9 mouse cellular contexts compared by ENCODE assay signal in genomic region chr13:60226251-60226836, GRCm38 (mm10). TPM values are rescaled to one million over a fixed set of nuclear protein-coding genes. Genes with fewer than 3 reads are reported as not detected.
DNase-seq lines count a peak whose midpoint lies in the region; ATAC-seq and TF ChIP-seq lines count a peak whose summit lies in the region.
"Had no signal": no experiment of that assay in that cellular context is flagged by ENCODE, and none has a peak within 500 bp of the region (broad histone marks: within the 10 kb centered on the region; RNA-seq: fewer than 3 reads in every experiment).

No protein-coding gene starts in this region.

- H3K27me3 ChIP-seq in limb, embryonic 13.5 days = no peaks in the 10 kb centered on the region
- no peaks in the 10 kb centered on the region for H3K27me3 ChIP-seq in cerebellum, adult 2 months (ENCODE audit: control insufficient read depth, insufficient read depth, low read length)

- no peaks in the 10 kb centered on the region for H3K36me3 ChIP-seq in limb, embryonic 13.5 days

- peak; percentile 88 for ATAC-seq in limb, embryonic 13.5 days (ENCODE audit: low FRiP score, low read depth)
- no peak for ATAC-seq in activated CD4-positive, CD25-positive, alpha-beta regulatory T cell, adult 4 months

- H3K9me3 ChIP-seq in limb, embryonic 13.5 days = peaks cover 5% of the 10 kb centered on the region; the same call in 1 of the 2 replicates

- DNase-seq in adrenal gland, adult (ENCODE audit: inconsistent age in 2 of 2, low spot score in 1 of 2) = peak; percentile 15 to 47
- no peak for DNase-seq in adrenal gland, postnatal 4 days (ENCODE audit: low spot score in 2 of 2)
- peak; percentile 18 for DNase-seq in 3134 (ENCODE audit: extremely low read depth, insufficient read length, low spot score)
- DNase-seq in heart, adult 9 months (ENCODE audit: low spot score in 2 of 2) = peak; percentile 27 to 57
- no peak for DNase-seq in cerebellum, adult 2 months
- no peak for DNase-seq in layer of hippocampus, adult 9-10 months (ENCODE audit: low spot score)

- 2% methylated on average over 9 of the region's 9 CpGs for WGBS in limb, embryonic 13.5 days
- WGBS in cerebellum, adult 2 months = 19% methylated on average over 9 of the region's 9 CpGs

- peak overlapping the region; percentile 94 for H3K27ac ChIP-seq in limb, embryonic 13.5 days
- no peak overlapping the region for H3K27ac ChIP-seq in cerebellum, adult 2 months (ENCODE audit: insufficient read depth, low read length)

- peaks cover 51% of the 10 kb centered on the region for H3K4me1 ChIP-seq in limb, embryonic 13.5 days
- no peaks in the 10 kb centered on the region for H3K4me1 ChIP-seq in cerebellum, adult 2 months (ENCODE audit: control insufficient read depth, insufficient read depth, low read length)

- TF ChIP-seq POLR2A in cerebellum, adult 2 months (IDR thresholded peaks at IDR 0.05; ENCODE audit: borderline replicate concordance, insufficient read depth, low read length) = no peak

- no peak for TF ChIP-seq CTCF in cerebellum, adult 2 months (IDR thresholded peaks at IDR 0.05; ENCODE audit: borderline replicate concordance, insufficient read depth, low read depth, low read length)

- peak overlapping the region; percentile 40 for H3K4me2 ChIP-seq in limb, embryonic 13.5 days (replicated peaks)

- no peak overlapping the region for H3K9ac ChIP-seq in limb, embryonic 13.5 days

- H3K4me3 ChIP-seq in limb, embryonic 13.5 days = no peak overlapping the region
- H3K4me3 ChIP-seq in cerebellum, adult 2 months (replicated peaks; ENCODE audit: insufficient read depth, low read depth, low read length) = no peak overlapping the region

RNA-seq across cellular contexts. Expression of gene Gas1, which starts 49.2 kb away (rescaled TPM):
- 10 to 100 TPM; 86.7 to 87.7 TPM for total RNA-seq in adrenal gland, postnatal 4 days (2021)
- 264 and 265 TPM in 2 replicates for polyA plus RNA-seq in limb, embryonic 13.5 days (2015; fragmentation: Nextera tagmentation; extraction: Ambion mirVana)
- polyA plus RNA-seq in activated CD4-positive, CD25-positive, alpha-beta regulatory T cell, adult 4 months (2017; shearing (Covaris generic)) = not detected
- polyA plus RNA-seq in cerebellum, adult 2 months (2012; rRNA removed) = 13.1 and 17.6 TPM in 2 replicates
- total RNA-seq: neutrophil, adult 5-6 weeks had no signal

Comparison
In these comparisons a context has a peak if more than half of its experiments do, and no peak if none do; other contexts are left out.
1. DNase-seq: peak in adrenal gland, adult (2 of 2), 3134 (single experiment) and heart, adult 9 months (2 of 2); none in adrenal gland, postnatal 4 days (0 of 2), cerebellum, adult 2 months (0 of 2) and layer of hippocampus, adult 9-10 months (single experiment).
2. RNA of gene Gas1, which starts 49.2 kb away (polyA plus RNA-seq): 264 to 265 TPM in limb, embryonic 13.5 days; 13.1 to 17.6 TPM in cerebellum, adult 2 months and not detected in activated CD4-positive, CD25-positive, alpha-beta regulatory T cell, adult 4 months; every median in the first group is over 10 times any median in the second.